Mouse (Mus musculus): ENCODE measurements around the gene Atg2a. TPM values are rescaled to one million over a fixed set of nuclear protein-coding genes. Genes with fewer than 3 reads are reported as not detected.

Atg2a gene
- total RNA-seq, 2 experiments from 2014 or later = 15.3 to 16.7 TPM

GRCm38 (mm10) chr19:6247526-6248300, 6.2 kb downstream of the Atg2a start:
- no peak for DNase-seq

GRCm38 (mm10) chr19:6253021-6253420, 11.6 kb downstream of the Atg2a start:
- DNase-seq = no peak

GRCm38 (mm10) chr19:6260428-6260827, 19.0 kb downstream of the Atg2a start:
- no peak for DNase-seq

GRCm38 (mm10) chr19:6260946-6261345, 19.5 kb downstream of the Atg2a start:
- DNase-seq = no peak

- DNase-seq = no peak
Observed at GRCm38 (mm10) chr19:6261379-6261778, 19.9 kb downstream of the Atg2a start.

- DNase-seq = no peak
Observed at GRCm38 (mm10) chr19:6262222-6262621, 20.8 kb downstream of the Atg2a start.

- no peak for DNase-seq
Observed at GRCm38 (mm10) chr19:6262839-6263433, 21.5 kb downstream of the Atg2a start.

GRCm38 (mm10) chr19:6264200-6264599, 22.7 kb downstream of the Atg2a start:
- no peak for DNase-seq

- DNase-seq = no peak
Observed at GRCm38 (mm10) chr19:6264945-6265344, 23.5 kb downstream of the Atg2a start.

GRCm38 (mm10) chr19:6265727-6266182, 24.3 kb downstream of the Atg2a start:
- no peak for DNase-seq

- DNase-seq = peak; percentile 38
Observed at GRCm38 (mm10) chr19:6267306-6268169, 26.1 kb downstream of the Atg2a start.

- DNase-seq = peak; percentile 75
Observed at GRCm38 (mm10) chr19:6268170-6268528, 26.7 kb downstream of the Atg2a start.

GRCm38 (mm10) chr19:6268670-6269132, 27.2 kb downstream of the Atg2a start:
- no peak for DNase-seq

- DNase-seq = no peak
Observed at GRCm38 (mm10) chr19:6269798-6270475, 28.5 kb downstream of the Atg2a start.

- DNase-seq = no peak
Observed at GRCm38 (mm10) chr19:6270661-6271060, 29.2 kb downstream of the Atg2a start.

GRCm38 (mm10) chr19:6271206-6271605, 29.7 kb downstream of the Atg2a start:
- no peak for DNase-seq

- DNase-seq = no peak
Observed at GRCm38 (mm10) chr19:6272053-6272452, 30.6 kb downstream of the Atg2a start.

- no peak for DNase-seq
Observed at GRCm38 (mm10) chr19:6272738-6273137, 31.3 kb downstream of the Atg2a start.

- no peak for DNase-seq
Observed at GRCm38 (mm10) chr19:6273592-6273991, 32.1 kb downstream of the Atg2a start.

- DNase-seq = peak; percentile 52
Observed at GRCm38 (mm10) chr19:6273998-6274608, 32.6 kb downstream of the Atg2a start.

- DNase-seq = peak; percentile 51
Observed at GRCm38 (mm10) chr19:6275740-6276389, 34.4 kb downstream of the Atg2a start.
